Mouse (Mus musculus): ENCODE results near the gene Ddb2. TPM values are rescaled to one million over a fixed set of nuclear protein-coding genes. Genes with fewer than 3 reads are reported as not detected.
A peak's percentile ranks its signal among the peaks of the same experiment; 100 is the strongest.

Gene Ddb2
- polyA plus RNA-seq, 1 experiment from 2014 or later: 16.6 TPM

- Histone ChIP-seq H3K4me2 (ENCODE audit: low read length) (peak overlapping the region; percentile 97), H3K9ac (replicated peaks; ENCODE audit: low read depth, low read length) (peak overlapping the region; percentile 69), H3K27me3 (replicated peaks; ENCODE audit: control insufficient read depth, insufficient read depth, low read length) (no peaks in the 10 kb centered on the region), H3K27ac (ENCODE audit: low read length) (no peak overlapping the region), H3K4me1 (replicated peaks; ENCODE audit: control insufficient read depth, insufficient read depth, low read length) (peaks cover 28% of the 10 kb centered on the region), H3K4me3 (replicated peaks; ENCODE audit: low read length) (peak overlapping the region; percentile 62), H3K9me3 (ENCODE audit: control insufficient read depth, low read length) (no peaks in the 10 kb centered on the region), H3K36me3 (ENCODE audit: control insufficient read depth, insufficient read depth) (no peaks in the 10 kb centered on the region)
- ATAC-seq: peak; percentile 63
- WGBS: under 1% methylated on average over 50 of the region's 52 CpGs
Measured at GRCm38 (mm10) chr2:91256256-91257125, 19.7 kb upstream of the Ddb2 start.

- H3K36me3 ChIP-seq (ENCODE audit: control insufficient read depth, insufficient read depth): no peaks in the 10 kb centered on the region
- no peaks in the 10 kb centered on the region for H3K9me3 ChIP-seq (ENCODE audit: control insufficient read depth, low read length)
- no peaks in the 10 kb centered on the region; the same call in 1 of the 2 replicates for H3K27me3 ChIP-seq (replicated peaks; ENCODE audit: control insufficient read depth, insufficient read depth, low read length)
- ATAC-seq: peak; percentile 21; the same call in 1 of the 2 replicates
- 1% methylated on average over 27 of the region's 27 CpGs for WGBS
- H3K9ac ChIP-seq (replicated peaks; ENCODE audit: low read depth, low read length): peak within 1 kb of the TSS; percentile 69
- peak within 1 kb of the TSS; percentile 97 for H3K4me2 ChIP-seq (ENCODE audit: low read length)
- no peak within 1 kb of the TSS for H3K27ac ChIP-seq (ENCODE audit: low read length)
- H3K4me3 ChIP-seq (replicated peaks; ENCODE audit: low read length): peak within 1 kb of the TSS; percentile 62
- peaks cover 28% of the 10 kb centered on the region for H3K4me1 ChIP-seq (replicated peaks; ENCODE audit: control insufficient read depth, insufficient read depth, low read length)
Measured at GRCm38 (mm10) chr2:91255661-91256150, 18.9 kb upstream of the Ddb2 start, which contains the start of gene Pacsin3. TSS of gene Pacsin3 (plus strand) at chr2:91255954.

- Histone ChIP-seq H3K4me1 (replicated peaks; ENCODE audit: control insufficient read depth, insufficient read depth, low read length) (peaks cover 28% of the 10 kb centered on the region), H3K27ac (ENCODE audit: low read length) (no peak overlapping the region), H3K9me3 (ENCODE audit: control insufficient read depth, low read length) (no peaks in the 10 kb centered on the region), H3K4me3 (replicated peaks; ENCODE audit: low read length) (no peak overlapping the region), H3K27me3 (replicated peaks; ENCODE audit: control insufficient read depth, insufficient read depth, low read length) (no peaks in the 10 kb centered on the region; the same call in 1 of the 2 replicates), H3K9ac (replicated peaks; ENCODE audit: low read depth, low read length) (no peak overlapping the region), H3K4me2 (ENCODE audit: low read length) (peak overlapping the region; percentile 97; the same call in 1 of the 2 replicates), H3K36me3 (ENCODE audit: control insufficient read depth, insufficient read depth) (no peaks in the 10 kb centered on the region)
- 23% methylated on average over 8 of the region's 8 CpGs for WGBS
- no peak for ATAC-seq
Measured at GRCm38 (mm10) chr2:91254725-91255380, 18.1 kb upstream of the Ddb2 start.

GRCm38 (mm10) chr2:91252512-91252911 is 15.7 kb upstream of the Ddb2 start:
- Histone ChIP-seq H3K4me2 (ENCODE audit: low read length) (no peak overlapping the region), H3K9ac (replicated peaks; ENCODE audit: low read depth, low read length) (no peak overlapping the region), H3K4me3 (replicated peaks; ENCODE audit: low read length) (no peak overlapping the region), H3K27ac (ENCODE audit: low read length) (no peak overlapping the region), H3K9me3 (ENCODE audit: control insufficient read depth, low read length) (no peaks in the 10 kb centered on the region), H3K4me1 (replicated peaks; ENCODE audit: control insufficient read depth, insufficient read depth, low read length) (peaks cover 21% of the 10 kb centered on the region), H3K27me3 (replicated peaks; ENCODE audit: control insufficient read depth, insufficient read depth, low read length) (no peaks in the 10 kb centered on the region; the same call in 1 of the 2 replicates), H3K36me3 (ENCODE audit: control insufficient read depth, insufficient read depth) (no peaks in the 10 kb centered on the region)
- no peak for ATAC-seq
- WGBS: 52% methylated on average over 4 of the region's 4 CpGs

GRCm38 (mm10) chr2:91252001-91252400 is 15.2 kb upstream of the Ddb2 start:
- Histone ChIP-seq H3K4me2 (ENCODE audit: low read length) (no peak overlapping the region), H3K4me3 (replicated peaks; ENCODE audit: low read length) (no peak overlapping the region), H3K9ac (replicated peaks; ENCODE audit: low read depth, low read length) (no peak overlapping the region), H3K27ac (ENCODE audit: low read length) (no peak overlapping the region), H3K36me3 (ENCODE audit: control insufficient read depth, insufficient read depth) (no peaks in the 10 kb centered on the region), H3K4me1 (replicated peaks; ENCODE audit: control insufficient read depth, insufficient read depth, low read length) (peaks cover 16% of the 10 kb centered on the region), H3K9me3 (ENCODE audit: control insufficient read depth, low read length) (no peaks in the 10 kb centered on the region), H3K27me3 (replicated peaks; ENCODE audit: control insufficient read depth, insufficient read depth, low read length) (no peaks in the 10 kb centered on the region; the same call in 1 of the 2 replicates)
- 78% methylated on average over 4 of the region's 4 CpGs for WGBS
- no peak for ATAC-seq

- no peak overlapping the region for H3K27ac ChIP-seq (ENCODE audit: low read length)
- H3K9me3 ChIP-seq (ENCODE audit: control insufficient read depth, low read length): no peaks in the 10 kb centered on the region
- H3K4me1 ChIP-seq (replicated peaks; ENCODE audit: control insufficient read depth, insufficient read depth, low read length): no peaks in the 10 kb centered on the region
- no peaks in the 10 kb centered on the region for H3K36me3 ChIP-seq (ENCODE audit: control insufficient read depth, insufficient read depth)
- H3K4me3 ChIP-seq (replicated peaks; ENCODE audit: low read length): no peak overlapping the region
- ATAC-seq: no peak
- WGBS: 91% methylated on average over 4 of the region's 4 CpGs
- no peaks in the 10 kb centered on the region; the same call in 1 of the 2 replicates for H3K27me3 ChIP-seq (replicated peaks; ENCODE audit: control insufficient read depth, insufficient read depth, low read length)
- H3K4me2 ChIP-seq (ENCODE audit: low read length): no peak overlapping the region
- no peak overlapping the region for H3K9ac ChIP-seq (replicated peaks; ENCODE audit: low read depth, low read length)
Measured at GRCm38 (mm10) chr2:91248366-91248765, 11.6 kb upstream of the Ddb2 start.

- H3K9ac ChIP-seq (replicated peaks; ENCODE audit: low read depth, low read length): no peak overlapping the region
- H3K9me3 ChIP-seq (ENCODE audit: control insufficient read depth, low read length): no peaks in the 10 kb centered on the region
- no peak overlapping the region for H3K4me3 ChIP-seq (replicated peaks; ENCODE audit: low read length)
- H3K4me2 ChIP-seq (ENCODE audit: low read length): no peak overlapping the region
- no peaks in the 10 kb centered on the region for H3K36me3 ChIP-seq (ENCODE audit: control insufficient read depth, insufficient read depth)
- WGBS: 83% methylated on average over 5 of the region's 5 CpGs
- no peaks in the 10 kb centered on the region for H3K27me3 ChIP-seq (replicated peaks; ENCODE audit: control insufficient read depth, insufficient read depth, low read length)
- no peak overlapping the region for H3K27ac ChIP-seq (ENCODE audit: low read length)
- ATAC-seq: no peak
- H3K4me1 ChIP-seq (replicated peaks; ENCODE audit: control insufficient read depth, insufficient read depth, low read length): no peaks in the 10 kb centered on the region
Measured at GRCm38 (mm10) chr2:91244557-91245228, 7.9 kb upstream of the Ddb2 start.

GRCm38 (mm10) chr2:91243416-91243815 is 6.6 kb upstream of the Ddb2 start:
- no peak overlapping the region for H3K4me2 ChIP-seq (ENCODE audit: low read length)
- H3K36me3 ChIP-seq (ENCODE audit: control insufficient read depth, insufficient read depth): no peaks in the 10 kb centered on the region
- H3K9me3 ChIP-seq (ENCODE audit: control insufficient read depth, low read length): no peaks in the 10 kb centered on the region
- no peak overlapping the region for H3K4me3 ChIP-seq (replicated peaks; ENCODE audit: low read length)
- H3K9ac ChIP-seq (replicated peaks; ENCODE audit: low read depth, low read length): no peak overlapping the region
- H3K4me1 ChIP-seq (replicated peaks; ENCODE audit: control insufficient read depth, insufficient read depth, low read length): no peaks in the 10 kb centered on the region
- ATAC-seq: peak; percentile 18; the same call in 1 of the 2 replicates
- H3K27ac ChIP-seq (ENCODE audit: low read length): no peak overlapping the region
- 52% methylated on average over 3 of the region's 3 CpGs for WGBS
- no peaks in the 10 kb centered on the region for H3K27me3 ChIP-seq (replicated peaks; ENCODE audit: control insufficient read depth, insufficient read depth, low read length)

- Histone ChIP-seq H3K4me1 (replicated peaks; ENCODE audit: control insufficient read depth, insufficient read depth, low read length) (peaks cover 3% of the 10 kb centered on the region), H3K4me2 (ENCODE audit: low read length) (no peak overlapping the region), H3K27ac (ENCODE audit: low read length) (no peak overlapping the region), H3K27me3 (replicated peaks; ENCODE audit: control insufficient read depth, insufficient read depth, low read length) (no peaks in the 10 kb centered on the region), H3K36me3 (ENCODE audit: control insufficient read depth, insufficient read depth) (no peaks in the 10 kb centered on the region), H3K4me3 (replicated peaks; ENCODE audit: low read length) (no peak overlapping the region), H3K9me3 (ENCODE audit: control insufficient read depth, low read length) (no peaks in the 10 kb centered on the region), H3K9ac (replicated peaks; ENCODE audit: low read depth, low read length) (no peak overlapping the region)
- WGBS: 71% methylated on average over 5 of the region's 5 CpGs
- no peak for ATAC-seq
Measured at GRCm38 (mm10) chr2:91242547-91242946, 5.8 kb upstream of the Ddb2 start.
